Mouse (Mus musculus) c-Kit-positive CD71-positive TER-119-negative erythroid progenitor cells, embryonic 14.5 days (primary cell): ENCODE data around the gene Taf3.

Source experiments
- DNase-seq: peaks from one replicate; pipeline ENCODE4 v3.0.0-alpha.2; 2013; ENCODE audit warnings: low read depth

Taf3 gene

GRCm38 (mm10) chr2:10048461-10048860, at the start of gene Taf3:
TSS of gene Taf3 (minus strand) at chr2:10048596.
- DNase-seq: peak; percentile 90

GRCm38 (mm10) chr2:10094327-10095100, 46.1 kb upstream of the Taf3 start:
- DNase-seq: no peak

- no peak for DNase-seq
These were observed 39.0 kb upstream of the Taf3 start for GRCm38 (mm10) chr2:10087256-10087850.

- DNase-seq: no peak
These were observed 34.3 kb upstream of the Taf3 start for GRCm38 (mm10) chr2:10082737-10083136.

- DNase-seq: no peak
These were observed 33.2 kb upstream of the Taf3 start for GRCm38 (mm10) chr2:10081453-10082080.

GRCm38 (mm10) chr2:10080310-10081010, 32.1 kb upstream of the Taf3 start, which contains the start of the genes Atp5c1 and Kin:
TSS of gene Atp5c1 (minus strand) at chr2:10080510.
TSS of gene Kin (plus strand) at chr2:10080593.
- DNase-seq: peak; percentile 94

GRCm38 (mm10) chr2:10079745-10080309, 31.4 kb upstream of the Taf3 start:
- DNase-seq: no peak

- DNase-seq: no peak
These were observed 28.3 kb upstream of the Taf3 start for GRCm38 (mm10) chr2:10076675-10077074.

- DNase-seq: no peak
These were observed 26.1 kb upstream of the Taf3 start for GRCm38 (mm10) chr2:10074470-10074869.

- no peak for DNase-seq
These were observed 23.4 kb upstream of the Taf3 start for GRCm38 (mm10) chr2:10071751-10072150.

- DNase-seq: no peak
These were observed 10.4 kb upstream of the Taf3 start for GRCm38 (mm10) chr2:10058836-10059235.

GRCm38 (mm10) chr2:10051996-10052395, 3.6 kb upstream of the Taf3 start:
- DNase-seq: no peak

GRCm38 (mm10) chr2:10050878-10051277, 2.5 kb upstream of the Taf3 start:
- no peak for DNase-seq

GRCm38 (mm10) chr2:10049456-10049855, 1.1 kb upstream of the Taf3 start:
- DNase-seq: no peak

- no peak for DNase-seq
These were observed 499 bp downstream of the Taf3 start for GRCm38 (mm10) chr2:10047758-10048436.

GRCm38 (mm10) chr2:10034976-10035375, 13.4 kb downstream of the Taf3 start:
- no peak for DNase-seq

- no peak for DNase-seq
These were observed 14.7 kb downstream of the Taf3 start for GRCm38 (mm10) chr2:10033684-10034083.

- DNase-seq: no peak
These were observed 18.6 kb downstream of the Taf3 start for GRCm38 (mm10) chr2:10029755-10030154.

- DNase-seq: no peak
These were observed 24.1 kb downstream of the Taf3 start for GRCm38 (mm10) chr2:10024264-10024663.

GRCm38 (mm10) chr2:10021296-10021695, 27.1 kb downstream of the Taf3 start:
- no peak for DNase-seq

GRCm38 (mm10) chr2:10014951-10015635, 33.3 kb downstream of the Taf3 start:
- no peak for DNase-seq
